Comparison of ENCODE assay signal across 24 mouse cellular contexts in genomic region chr16:91063786-91064185, GRCm38 (mm10). TPM values are rescaled to one million over a fixed set of nuclear protein-coding genes. Genes with fewer than 3 reads are reported as not detected.
DNase-seq lines count a peak whose midpoint lies in the region; ATAC-seq and TF ChIP-seq lines count a peak whose summit lies in the region.
"Had no signal": no experiment of that assay in that cellular context is flagged by ENCODE, and none has a peak within 500 bp of the region (broad histone marks: within the 10 kb centered on the region; RNA-seq: fewer than 3 reads in every experiment).

No protein-coding gene starts in this region.

- H3K9me3 ChIP-seq in limb, embryonic 10.5 days (replicated peaks) = no peaks in the 10 kb centered on the region
- no peaks in the 10 kb centered on the region for H3K9me3 ChIP-seq in lung, postnatal 0 days (ENCODE audit: low read length)
- H3K9me3 ChIP-seq: embryonic facial prominence, embryonic 13.5 days; heart, embryonic 15.5 days; hindbrain, embryonic 13.5 days had no signal

- H3K27me3 ChIP-seq in limb, embryonic 10.5 days (ENCODE audit: low read depth, poor library complexity, severe bottlenecking) = peaks cover 10% of the 10 kb centered on the region; the same call in 1 of the 2 replicates
- H3K27me3 ChIP-seq in lung, postnatal 0 days (replicated peaks; ENCODE audit: insufficient read depth, low read length) = no peaks in the 10 kb centered on the region

- 96% methylated on average over 10 of the region's 10 CpGs for WGBS in limb, embryonic 10.5 days
- 89% methylated on average over 10 of the region's 10 CpGs for WGBS in lung, postnatal 0 days

- DNase-seq in heart, adult 11 months = peak; percentile 78
- DNase-seq in heart, adult 9 months (ENCODE audit: low spot score in 2 of 2) = no peak
- DNase-seq in T-cell, adult 2 months (ENCODE audit: low spot score) = peak; percentile 19
- DNase-seq in induced T-regulatory cell, adult 2 months (ENCODE audit: low read depth) = peak; percentile 78
- peak; percentile 55 for DNase-seq in naive thymus-derived CD4-positive, alpha-beta T cell, adult 2 months (ENCODE audit: low read depth)
- DNase-seq in limb, embryonic 10.5 days (ENCODE audit: low spot score) = no peak
- no peak for DNase-seq in lung, postnatal 0 days (ENCODE audit: low spot score)
- no peak for DNase-seq in left cerebral cortex, adult 9 months (ENCODE audit: low spot score in 2 of 2)
- DNase-seq: adrenal gland, postnatal 10 days; cerebellum, adult 18-20 months; cerebellum, adult 9-11 months; cerebellum, postnatal 36 days; gastrocnemius, adult 2 months; gastrocnemius, postnatal 25 days; heart, adult 18-20 months; heart, postnatal 14 days had no signal

- H3K4me1 ChIP-seq in limb, embryonic 10.5 days = peaks cover 4% of the 10 kb centered on the region
- no peaks in the 10 kb centered on the region for H3K4me1 ChIP-seq in lung, postnatal 0 days (ENCODE audit: insufficient read depth, low read depth, low read length)

- no peaks in the 10 kb centered on the region for H3K36me3 ChIP-seq in limb, embryonic 10.5 days
- no peaks in the 10 kb centered on the region for H3K36me3 ChIP-seq in lung, postnatal 0 days (ENCODE audit: insufficient read depth, low read length)
- H3K36me3 ChIP-seq: embryonic facial prominence, embryonic 13.5 days; heart, embryonic 15.5 days; hindbrain, embryonic 13.5 days had no signal

- no peak overlapping the region for H3K4me2 ChIP-seq in lung, postnatal 0 days (replicated peaks; ENCODE audit: low read depth, low read length)
- H3K4me2 ChIP-seq: embryonic facial prominence, embryonic 13.5 days; heart, embryonic 11.5 days; heart, embryonic 15.5 days; hindbrain, embryonic 13.5 days had no signal

- H3K4me3 ChIP-seq in limb, embryonic 10.5 days = no peak overlapping the region
- H3K4me3 ChIP-seq in lung, postnatal 0 days (ENCODE audit: low read depth, low read length) = no peak overlapping the region
- H3K4me3 ChIP-seq: embryonic facial prominence, embryonic 13.5 days; gastrocnemius, adult 2 months; heart, embryonic 15.5 days; hindbrain, embryonic 13.5 days had no signal

- no peak for TF ChIP-seq EP300 in lung, postnatal 0 days (IDR thresholded peaks at IDR 0.05)

- H3K9ac ChIP-seq in lung, postnatal 0 days (replicated peaks; ENCODE audit: low read depth) = no peak overlapping the region
- H3K9ac ChIP-seq: embryonic facial prominence, embryonic 13.5 days; heart, embryonic 15.5 days; hindbrain, embryonic 13.5 days had no signal

- no peak for TF ChIP-seq CTCF in lung, postnatal 0 days (IDR thresholded peaks at IDR 0.05)

- H3K27ac ChIP-seq in limb, embryonic 10.5 days = no peak overlapping the region
- no peak overlapping the region for H3K27ac ChIP-seq in lung, postnatal 0 days (ENCODE audit: low read length)
- H3K27ac ChIP-seq: embryonic facial prominence, embryonic 13.5 days; gastrocnemius, adult 2 months; heart, embryonic 15.5 days; hindbrain, embryonic 13.5 days; hindbrain, postnatal 0 days had no signal

- ATAC-seq in lung, postnatal 0 days = no peak
- ATAC-seq: forebrain, embryonic 14.5 days; hindbrain, postnatal 0 days; intestine, embryonic 16.5 days; Patski had no signal

RNA-seq across cellular contexts. Expression of gene Paxbp1, which starts 19.4 kb away (rescaled TPM):
- 60.0 and 76.1 TPM in 2 replicates for polyA plus RNA-seq in limb, embryonic 10.5 days (2016; fragmentation: Nextera tagmentation; extraction: Ambion mirVana)
- polyA plus RNA-seq in lung, postnatal 0 days (2015; fragmentation: Nextera tagmentation; extraction: Ambion mirVana) = 20.3 and 23.9 TPM in 2 replicates

RNA-seq across cellular contexts. Expression of gene 4932438H23Rik, which starts 31.1 kb away (rescaled TPM):
- not detected in 2 replicates for polyA plus RNA-seq in limb, embryonic 10.5 days (2016; fragmentation: Nextera tagmentation; extraction: Ambion mirVana)
- 0.07 and 0.26 TPM in 2 replicates for polyA plus RNA-seq in lung, postnatal 0 days (2015; fragmentation: Nextera tagmentation; extraction: Ambion mirVana)
- polyA plus RNA-seq: embryonic facial prominence, embryonic 13.5 days; Patski had no signal

RNA-seq across cellular contexts. Expression of gene Synj1, which starts 52.7 kb away (rescaled TPM):
- 8.7 and 9.6 TPM in 2 replicates for polyA plus RNA-seq in limb, embryonic 10.5 days (2016; fragmentation: Nextera tagmentation; extraction: Ambion mirVana)
- 12.7 and 13.1 TPM in 2 replicates for polyA plus RNA-seq in lung, postnatal 0 days (2015; fragmentation: Nextera tagmentation; extraction: Ambion mirVana)

Comparison
In these comparisons a context has a peak if more than half of its experiments do, and no peak if none do; other contexts are left out.
1. DNase-seq: peak in heart, adult 11 months (single experiment), T-cell, adult 2 months (single experiment), induced T-regulatory cell, adult 2 months (single experiment) and naive thymus-derived CD4-positive, alpha-beta T cell, adult 2 months (single experiment); none in heart, adult 9 months (0 of 2), limb, embryonic 10.5 days (single experiment), lung, postnatal 0 days (single experiment) and left cerebral cortex, adult 9 months (0 of 2).